Mouse (Mus musculus): ENCODE data around the gene Psma2. TPM values are rescaled to one million over a fixed set of nuclear protein-coding genes. Genes with fewer than 3 reads are reported as not detected.

Psma2 gene
- polyA plus RNA-seq, 1 experiment from 2014 or later: 179 TPM

DNA sequence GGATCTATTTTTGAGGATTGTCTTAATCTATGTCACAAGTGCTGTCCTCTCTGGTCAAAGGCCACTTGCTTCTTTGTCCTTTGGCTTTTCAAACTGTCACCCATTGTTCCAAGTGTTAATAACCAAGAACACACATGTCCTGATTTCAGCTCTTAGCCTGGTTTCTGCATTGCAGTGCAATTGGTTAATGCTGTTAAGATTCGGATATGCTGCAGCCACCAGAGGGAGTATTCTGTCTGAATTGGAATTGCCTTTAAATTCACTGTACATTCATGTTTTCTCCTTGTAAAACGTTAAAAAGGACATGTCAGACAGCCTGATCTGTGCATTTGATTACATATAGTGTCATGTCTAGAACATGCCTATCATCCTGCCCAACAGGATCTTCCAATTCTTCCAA is 57.3 kb downstream of the Psma2 start:
- Histone ChIP-seq H3K9me3 (no peaks in the 10 kb centered on the region), H3K4me1 (no peaks in the 10 kb centered on the region), H3K4me3 (no peak overlapping the region), H3K27ac (no peak overlapping the region), H3K9ac (no peak overlapping the region), H3K36me3 (no peaks in the 10 kb centered on the region), H3K27me3 (replicated peaks) (no peaks in the 10 kb centered on the region), H3K4me2 (replicated peaks) (no peak overlapping the region)
- ATAC-seq (ENCODE audit: low FRiP score, low read depth): no peak
- 32% methylated on average over 2 of the region's 2 CpGs for WGBS

DNA sequence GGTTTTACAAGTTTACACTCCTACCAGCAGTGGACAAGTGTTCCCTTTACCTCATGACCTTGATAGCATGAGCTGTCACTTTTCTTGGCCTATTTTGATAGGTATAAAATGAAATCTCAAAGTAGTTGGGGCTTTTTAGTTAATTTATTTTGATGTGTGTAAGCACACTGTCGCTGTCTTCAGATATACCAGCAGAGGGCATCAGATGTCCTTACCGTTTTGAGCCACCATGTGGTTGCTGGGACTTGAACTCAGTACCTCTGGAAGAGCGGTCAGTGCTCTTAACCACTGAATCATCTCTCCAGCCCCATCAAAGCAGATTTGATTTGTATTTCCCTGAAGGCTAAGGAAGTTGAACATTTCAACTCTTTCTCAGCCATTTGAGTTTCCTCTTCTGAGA is 75.9 kb downstream of the Psma2 start:
- H3K36me3 ChIP-seq: no peaks in the 10 kb centered on the region
- H3K9me3 ChIP-seq: no peaks in the 10 kb centered on the region
- no peak overlapping the region for H3K4me2 ChIP-seq (replicated peaks)
- no peak for ATAC-seq (ENCODE audit: low FRiP score, low read depth)
- no peaks in the 10 kb centered on the region for H3K27me3 ChIP-seq (replicated peaks)
- H3K27ac ChIP-seq: no peak overlapping the region
- no peaks in the 10 kb centered on the region for H3K4me1 ChIP-seq
- WGBS: 63% methylated on average over 3 of the region's 3 CpGs
- no peak overlapping the region for H3K9ac ChIP-seq
- H3K4me3 ChIP-seq: no peak overlapping the region

DNA sequence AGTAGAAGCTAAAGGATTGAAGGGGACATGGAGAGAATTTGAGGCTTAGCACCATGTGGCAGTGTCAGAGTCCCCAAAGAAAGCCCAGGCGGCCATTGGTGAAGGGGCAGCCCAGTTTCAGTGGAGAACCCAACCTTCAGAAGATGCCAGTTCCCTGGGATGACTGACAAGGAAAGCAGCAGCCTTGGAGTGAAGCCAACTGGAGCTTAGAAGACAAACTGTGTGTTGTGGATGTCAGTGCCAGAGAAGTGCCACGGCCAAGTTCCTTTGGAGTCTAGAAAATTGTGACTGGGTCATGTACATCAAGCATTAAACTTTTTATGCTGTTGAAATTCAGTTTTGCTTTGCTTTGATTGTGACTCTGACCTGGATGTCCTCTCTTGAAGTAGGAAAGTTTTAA is 103.8 kb downstream of the Psma2 start:
- ATAC-seq (ENCODE audit: low FRiP score, low read depth): no peak
- 84% methylated on average over 2 of the region's 2 CpGs for WGBS

DNA sequence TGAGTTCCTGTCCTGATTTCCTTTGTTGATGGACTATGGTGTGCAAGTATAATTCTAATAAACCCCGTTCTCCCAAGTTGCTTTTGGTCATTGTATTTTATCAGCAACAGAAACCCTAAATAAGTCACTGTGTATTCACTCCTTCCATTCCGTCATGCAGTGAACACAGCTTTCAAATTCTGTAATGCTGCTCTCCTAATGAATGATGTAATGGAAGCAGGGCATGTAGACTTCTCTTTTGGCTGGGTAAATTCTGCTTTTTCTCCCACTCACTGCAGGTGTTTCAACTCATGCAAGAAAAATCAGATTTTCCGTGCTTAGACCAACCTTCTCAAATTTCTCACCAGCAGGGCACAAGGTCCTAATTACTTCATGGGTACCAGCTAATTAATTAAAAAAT is 104.7 kb downstream of the Psma2 start:
- Histone ChIP-seq H3K4me2 (replicated peaks) (no peak overlapping the region), H3K9me3 (no peaks in the 10 kb centered on the region), H3K27ac (no peak overlapping the region), H3K27me3 (replicated peaks) (no peaks in the 10 kb centered on the region), H3K4me3 (no peak overlapping the region), H3K4me1 (no peaks in the 10 kb centered on the region), H3K9ac (no peak overlapping the region), H3K36me3 (no peaks in the 10 kb centered on the region)
- WGBS: 62% methylated on average over 3 of the region's 3 CpGs
- no peak for ATAC-seq (ENCODE audit: low FRiP score, low read depth)

More for the DNA sequence above, 103.8 kb downstream of the Psma2 start:
- no peak overlapping the region for H3K4me2 ChIP-seq (replicated peaks)
- no peak overlapping the region for H3K27ac ChIP-seq
- H3K9me3 ChIP-seq: no peaks in the 10 kb centered on the region
- H3K9ac ChIP-seq: no peak overlapping the region
- H3K36me3 ChIP-seq: no peaks in the 10 kb centered on the region
- H3K4me3 ChIP-seq: no peak overlapping the region
- no peaks in the 10 kb centered on the region for H3K4me1 ChIP-seq
- no peaks in the 10 kb centered on the region for H3K27me3 ChIP-seq (replicated peaks)

Other genes starting within 250 kb of the Psma2 start
- 22.9 and 25.4 TPM in 2 replicates for gene Hecw1, start 90.0 kb upstream of the Psma2 start, polyA plus RNA-seq (2016; fragmentation: Nextera tagmentation; extraction: Ambion mirVana)
- gene Mrpl32, start 75 bp upstream of the Psma2 start, polyA plus RNA-seq (2016; fragmentation: Nextera tagmentation; extraction: Ambion mirVana): 115 and 117 TPM in 2 replicates
- 30.9 and 31.4 TPM in 2 replicates for gene AW209491, start 16.9 kb downstream of the Psma2 start, polyA plus RNA-seq (2016; fragmentation: Nextera tagmentation; extraction: Ambion mirVana)